Mouse (Mus musculus) limb, embryonic 12.5 days (tissue): ENCODE data around the gene Fam126b. TPM values are rescaled to one million over a fixed set of nuclear protein-coding genes. Genes with fewer than 3 reads are reported as not detected.
"Not testable (repeated sequence)": the region's sequence is repeated elsewhere in the genome, so short reads cannot be mapped to it uniquely, and the experiment has no call there.

ENCODE experiments used
- ATAC-seq: fragments of 200-750 bp; cut with Nextera tagmentation; 2 replicates; pipeline ENCODE4 v1.8.0; 2017; ENCODE audit warnings: low read depth, moderate TSS enrichment; ENCODE audit not compliant: insufficient number of reproducible peaks, insufficient read depth, low FRiP score, low TSS enrichment
- H3K27ac ChIP-seq: fragments of 300-500 bp; sonication (generic); 2 replicates; pipeline ENCODE4 v1.5.1; 2016; ENCODE audit warnings: mild to moderate bottlenecking, moderate library complexity
- H3K27me3 ChIP-seq: fragments of 300-500 bp; sonication (generic); 2 replicates; pipeline ENCODE4 v1.6.1; 2016; ENCODE audit warnings: mild to moderate bottlenecking, moderate library complexity
- H3K36me3 ChIP-seq: fragments of 300-500 bp; sonication (generic); 2 replicates; pipeline ENCODE4 v1.6.1; 2016; ENCODE audit warnings: mild to moderate bottlenecking, moderate library complexity
- H3K4me1 ChIP-seq: fragments of 300-500 bp; sonication (generic); replicated peaks from 2 replicates; pipeline ENCODE4 v1.6.1; 2016
- H3K4me2 ChIP-seq: fragments of 300-500 bp; sonication (generic); 2 replicates; pipeline ENCODE4 v1.6.1; 2016; ENCODE audit warnings: mild to moderate bottlenecking, moderate library complexity
- H3K4me3 ChIP-seq: fragments of 300-500 bp; sonication (generic); replicated peaks from 2 replicates; pipeline ENCODE4 v1.5.1; 2016; ENCODE audit warnings: mild to moderate bottlenecking
- H3K9ac ChIP-seq: fragments of 300-500 bp; sonication (generic); replicated peaks from 2 replicates; pipeline ENCODE4 v1.6.1; 2016; ENCODE audit warnings: mild to moderate bottlenecking, moderate library complexity
- H3K9me3 ChIP-seq: fragments of 300-500 bp; sonication (generic); 2 replicates; pipeline ENCODE4 v1.6.1; 2016; ENCODE audit warnings: mild to moderate bottlenecking, moderate library complexity
- WGBS: fragments of 180-500 bp; shearing (Covaris S2); methylation state at CpG from one replicate; pipeline ENCODE4 v1.1.7; 2016; 5-methylcytosine and 5-hydroxymethylcytosine counted together
- polyA plus RNA-seq: library from polyadenylated mRNA; unstranded; fragments of >200 nt; fragmentation: Nextera tagmentation; extraction: Ambion mirVana; gene quantifications from 2 replicates; pipeline ENCODE4 v1.2.1, GENCODE M21; 2016

Gene Fam126b
- polyA plus RNA-seq, 1 experiment from 2014 or later, result 7.1 TPM

- H3K27ac ChIP-seq, result no peak overlapping the region
- no peaks in the 10 kb centered on the region for H3K9me3 ChIP-seq
- WGBS, result 36% methylated on average over 1 of the region's 1 CpGs
- H3K27me3 ChIP-seq, result no peaks in the 10 kb centered on the region
- H3K36me3 ChIP-seq, result no peaks in the 10 kb centered on the region
- no peaks in the 10 kb centered on the region for H3K4me1 ChIP-seq
- ATAC-seq, result no peak
- H3K9ac ChIP-seq, result no peak overlapping the region
- H3K4me3 ChIP-seq, result no peak overlapping the region
- H3K4me2 ChIP-seq, result no peak overlapping the region
Measured at GRCm38 (mm10) chr1:58610611-58611010, 24.5 kb upstream of the Fam126b start.

GRCm38 (mm10) chr1:58610166-58610565, 24.0 kb upstream of the Fam126b start:
- H3K9ac ChIP-seq, result no peak overlapping the region
- H3K4me2 ChIP-seq, result no peak overlapping the region
- no peaks in the 10 kb centered on the region for H3K4me1 ChIP-seq
- no peak for ATAC-seq
- H3K27me3 ChIP-seq, result no peaks in the 10 kb centered on the region
- H3K9me3 ChIP-seq, result no peaks in the 10 kb centered on the region
- no peak overlapping the region for H3K27ac ChIP-seq
- no peaks in the 10 kb centered on the region for H3K36me3 ChIP-seq
- 85% methylated on average over 1 of the region's 1 CpGs for WGBS
- no peak overlapping the region for H3K4me3 ChIP-seq

- H3K4me3 ChIP-seq, H3K9ac ChIP-seq, H3K9me3 ChIP-seq, H3K36me3 ChIP-seq, ATAC-seq, H3K4me2 ChIP-seq, H3K4me1 ChIP-seq, H3K27ac ChIP-seq, H3K27me3 ChIP-seq: not testable (repeated sequence)
- WGBS, result 84% methylated on average over 5 of the region's 5 CpGs
Measured at GRCm38 (mm10) chr1:58609591-58609990, 23.5 kb upstream of the Fam126b start.

GRCm38 (mm10) chr1:58603738-58604137, 17.6 kb upstream of the Fam126b start:
- Histone ChIP-seq H3K9ac (no peak overlapping the region), H3K9me3 (no peaks in the 10 kb centered on the region), H3K4me2 (no peak overlapping the region), H3K4me1 (no peaks in the 10 kb centered on the region), H3K27me3 (no peaks in the 10 kb centered on the region), H3K27ac (no peak overlapping the region), H3K36me3 (no peaks in the 10 kb centered on the region), H3K4me3 (no peak overlapping the region)
- 87% methylated on average over 4 of the region's 4 CpGs for WGBS
- ATAC-seq, result no peak

GRCm38 (mm10) chr1:58602681-58603080, 16.6 kb upstream of the Fam126b start:
- Histone ChIP-seq H3K4me3 (no peak overlapping the region), H3K4me2 (no peak overlapping the region), H3K36me3 (no peaks in the 10 kb centered on the region), H3K27me3 (no peaks in the 10 kb centered on the region), H3K9ac (no peak overlapping the region), H3K4me1 (no peaks in the 10 kb centered on the region), H3K27ac (no peak overlapping the region), H3K9me3 (no peaks in the 10 kb centered on the region)
- ATAC-seq, result no peak
- 77% methylated on average over 4 of the region's 4 CpGs for WGBS

- peaks cover 12% of the 10 kb centered on the region for H3K4me1 ChIP-seq
- 84% methylated on average over 1 of the region's 1 CpGs for WGBS
- H3K27ac ChIP-seq, result no peak overlapping the region
- peak overlapping the region; percentile 86 for H3K4me3 ChIP-seq
- H3K4me2 ChIP-seq, result peak overlapping the region; percentile 87
- ATAC-seq, result no peak
- no peaks in the 10 kb centered on the region for H3K9me3 ChIP-seq
- no peaks in the 10 kb centered on the region for H3K27me3 ChIP-seq
- no peak overlapping the region for H3K9ac ChIP-seq
- H3K36me3 ChIP-seq, result peaks cover 10% of the 10 kb centered on the region; the same call in 1 of the 2 replicates
Measured at GRCm38 (mm10) chr1:58587491-58587890, 1.4 kb upstream of the Fam126b start.

- Histone ChIP-seq H3K36me3 (no peaks in the 10 kb centered on the region), H3K4me1 (peaks cover 12% of the 10 kb centered on the region), H3K4me3 (peak overlapping the region; percentile 86), H3K27me3 (no peaks in the 10 kb centered on the region), H3K4me2 (peak overlapping the region; percentile 87), H3K27ac (peak overlapping the region; percentile 73; the same call in 1 of the 2 replicates), H3K9me3 (no peaks in the 10 kb centered on the region), H3K9ac (peak overlapping the region; percentile 91)
- ATAC-seq, result peak; percentile 60
- 7% methylated on average over 29 of the region's 36 CpGs for WGBS
Measured at GRCm38 (mm10) chr1:58585373-58586170, 551 bp downstream of the Fam126b start.

GRCm38 (mm10) chr1:58584271-58584670, 1.9 kb downstream of the Fam126b start:
- Histone ChIP-seq H3K4me3 (no peak overlapping the region), H3K9ac (no peak overlapping the region), H3K27ac (no peak overlapping the region), H3K36me3 (no peaks in the 10 kb centered on the region), H3K4me1 (peaks cover 12% of the 10 kb centered on the region), H3K9me3 (no peaks in the 10 kb centered on the region), H3K27me3 (no peaks in the 10 kb centered on the region), H3K4me2 (no peak overlapping the region)
- 87% methylated on average over 1 of the region's 1 CpGs for WGBS
- ATAC-seq, result no peak

GRCm38 (mm10) chr1:58582611-58583010, 3.5 kb downstream of the Fam126b start:
- Histone ChIP-seq H3K9ac (no peak overlapping the region), H3K27ac (no peak overlapping the region), H3K4me2 (no peak overlapping the region), H3K27me3 (no peaks in the 10 kb centered on the region), H3K4me1 (peaks cover 12% of the 10 kb centered on the region), H3K9me3 (no peaks in the 10 kb centered on the region), H3K36me3 (no peaks in the 10 kb centered on the region), H3K4me3 (no peak overlapping the region)
- ATAC-seq, result no peak
- WGBS, result 66% methylated on average over 1 of the region's 1 CpGs

GRCm38 (mm10) chr1:58579179-58579578, 6.9 kb downstream of the Fam126b start:
- H3K9me3 ChIP-seq, result no peaks in the 10 kb centered on the region
- WGBS, result 89% methylated on average over 2 of the region's 2 CpGs
- H3K4me3 ChIP-seq, result no peak overlapping the region
- no peak overlapping the region for H3K4me2 ChIP-seq
- H3K27ac ChIP-seq, result no peak overlapping the region
- no peak overlapping the region for H3K9ac ChIP-seq
- no peaks in the 10 kb centered on the region for H3K27me3 ChIP-seq
- no peaks in the 10 kb centered on the region for H3K4me1 ChIP-seq
- ATAC-seq, result no peak
- no peaks in the 10 kb centered on the region for H3K36me3 ChIP-seq

- 55% methylated on average over 4 of the region's 4 CpGs for WGBS
- Histone ChIP-seq H3K4me3 (no peak overlapping the region), H3K27ac (no peak overlapping the region), H3K4me1 (no peaks in the 10 kb centered on the region), H3K9ac (no peak overlapping the region), H3K9me3 (no peaks in the 10 kb centered on the region), H3K4me2 (no peak overlapping the region), H3K27me3 (no peaks in the 10 kb centered on the region), H3K36me3 (no peaks in the 10 kb centered on the region)
- no peak for ATAC-seq
Measured at GRCm38 (mm10) chr1:58570437-58570836, 15.7 kb downstream of the Fam126b start.
